Mouse (Mus musculus): ENCODE results near the gene Nkx6-2. TPM values are rescaled to one million over a fixed set of nuclear protein-coding genes. Genes with fewer than 3 reads are reported as not detected.

Nkx6-2 gene
- total RNA-seq, 2 experiments from 2014 or later: 0.21 TPM; not detected in 1

DNA sequence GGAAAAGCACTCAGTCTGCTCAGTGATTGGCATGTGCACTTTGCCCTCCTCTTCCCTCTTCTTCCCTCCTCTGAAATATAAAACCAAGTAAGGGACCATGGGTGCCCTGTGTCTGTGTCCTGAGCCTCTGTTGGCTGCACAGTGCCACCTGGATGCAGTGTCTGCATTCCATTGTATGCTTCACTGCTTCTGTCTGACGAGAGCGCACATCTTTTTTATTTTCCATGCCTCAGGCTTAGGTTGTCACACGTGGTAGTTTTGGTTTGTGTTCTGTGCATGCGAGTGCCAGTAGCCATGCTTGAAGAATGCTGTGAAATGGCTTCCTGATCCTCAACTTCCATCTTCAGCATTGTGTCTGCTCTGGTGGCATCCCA, 51.2 kb downstream of the Nkx6-2 start:
- intact Hi-C loops (cut with DNase I): no loop called here

GRCm38 (mm10) chr7:139530591-139531427, 51.8 kb downstream of the Nkx6-2 start:
- intact Hi-C loops (cut with DNase I): no loop called here
- no peak for DNase-seq (ENCODE audit: low spot score)

More for the DNA sequence above, 51.2 kb downstream of the Nkx6-2 start:
- no peak for DNase-seq (ENCODE audit: low spot score)

Other genes with a start within 250 kb of the Nkx6-2 start
- gene Inpp5a, start 193.7 kb downstream of the Nkx6-2 start, total RNA-seq (2021): 100 to 1,000 TPM; 292 to 306 TPM
- under 1 TPM in 1 of 2 experiments, not detected in 1; 0.16 TPM for gene Cfap46, start 101.0 kb upstream of the Nkx6-2 start, total RNA-seq (2021)